Mouse (Mus musculus) hindbrain, embryonic 16.5 days (tissue): ENCODE measurements around the gene Celsr1. TPM values are rescaled to one million over a fixed set of nuclear protein-coding genes. Genes with fewer than 3 reads are reported as not detected.

Experiments used
- ATAC-seq: fragments of 200-750 bp; cut with Nextera tagmentation; 2 replicates; pipeline ENCODE4 v1.8.0; 2017; ENCODE audit warnings: moderate TSS enrichment, moderate library complexity
- H3K27ac ChIP-seq: fragments of 300-500 bp; sonication (generic); 2 replicates; pipeline ENCODE4 v1.5.1; 2014; ENCODE audit warnings: low read depth, mild to moderate bottlenecking, control low read depth, low read length, moderate library complexity
- H3K27me3 ChIP-seq: fragments of 300-500 bp; sonication (generic); replicated peaks from 2 replicates; pipeline ENCODE4 v1.6.1; 2014; ENCODE audit warnings: low read length; ENCODE audit not compliant: control insufficient read depth, insufficient read depth
- H3K36me3 ChIP-seq: fragments of 300-500 bp; sonication (generic); 2 replicates; pipeline ENCODE4 v1.6.1; 2014; ENCODE audit warnings: mild to moderate bottlenecking, low read length, moderate library complexity, mixed read lengths; ENCODE audit not compliant: control insufficient read depth, insufficient read depth
- H3K4me1 ChIP-seq: fragments of 300-500 bp; sonication (generic); 2 replicates; pipeline ENCODE4 v1.6.1; 2014; ENCODE audit warnings: low read depth, low read length; ENCODE audit not compliant: control insufficient read depth, insufficient read depth
- H3K4me2 ChIP-seq: fragments of 300-500 bp; sonication (generic); 2 replicates; pipeline ENCODE4 v1.6.1; 2014; ENCODE audit warnings: mild to moderate bottlenecking, low read length, control low read depth, moderate library complexity
- H3K4me3 ChIP-seq: fragments of 300-500 bp; sonication (generic); 2 replicates; pipeline ENCODE4 v1.5.1; 2014; ENCODE audit warnings: mild to moderate bottlenecking, low read length, control low read depth, moderate library complexity
- H3K9ac ChIP-seq: fragments of 300-500 bp; sonication (generic); 2 replicates; pipeline ENCODE4 v1.6.1; 2014; ENCODE audit warnings: low read depth, mild to moderate bottlenecking, control low read depth, low read length, moderate library complexity
- H3K9me3 ChIP-seq: fragments of 300-500 bp; sonication (generic); 2 replicates; pipeline ENCODE4 v1.6.1; 2014; ENCODE audit warnings: mild to moderate bottlenecking, low read length, moderate library complexity; ENCODE audit not compliant: control insufficient read depth
- WGBS: fragments of 180-500 bp; shearing (Covaris S2); extraction: QIAGEN DNeasy Blood & Tissue Kit; methylation state at CpG from one replicate; pipeline ENCODE4 v1.1.7; 2014; 5-methylcytosine and 5-hydroxymethylcytosine counted together
- polyA plus RNA-seq: library from polyadenylated mRNA; unstranded; fragments of >200 nt; fragmentation: Nextera tagmentation; extraction: Ambion mirVana; gene quantifications from 2 replicates; pipeline ENCODE4 v1.2.1, GENCODE M21; 2015

Gene Celsr1
- polyA plus RNA-seq, 1 experiment from 2014 or later: 0.76 TPM

DNA sequence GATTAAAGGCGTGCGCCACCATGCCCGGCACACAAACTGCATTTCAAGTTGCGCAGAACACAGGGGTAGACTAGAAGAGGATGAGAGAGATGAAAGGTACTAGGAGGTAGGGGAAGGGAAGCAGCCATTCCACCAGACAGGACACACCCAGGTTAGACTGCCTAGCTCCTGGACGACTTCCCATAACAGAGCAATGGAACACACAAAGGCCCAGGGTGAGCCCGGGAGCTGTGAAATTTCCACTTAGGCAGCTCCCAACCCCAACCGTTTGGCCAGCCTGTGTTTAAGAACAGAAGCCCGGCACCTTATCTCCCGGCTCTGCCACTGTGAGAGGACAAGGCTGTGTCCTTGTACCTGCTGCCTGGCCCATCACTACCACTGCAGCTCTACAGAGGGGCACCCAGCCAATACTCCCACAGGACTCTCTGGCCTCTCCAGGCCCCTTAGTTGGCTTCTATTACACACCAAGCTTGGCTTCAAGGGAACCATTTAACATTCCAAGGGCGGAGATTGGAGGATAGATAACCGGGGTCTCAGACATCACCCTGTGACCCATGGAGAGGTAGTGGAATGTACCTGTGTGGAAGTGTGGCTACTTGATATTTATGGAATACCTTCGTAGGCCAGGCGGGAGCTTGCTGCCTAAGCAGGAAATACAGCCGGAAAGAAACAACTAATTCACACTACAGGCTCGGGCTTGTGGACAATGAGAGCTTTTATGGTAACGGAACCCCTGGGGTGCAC, 84.0 kb downstream of the Celsr1 start:
- no peak overlapping the region for H3K27ac ChIP-seq
- no peak for ATAC-seq
- no peak overlapping the region for H3K4me3 ChIP-seq
- H3K36me3 ChIP-seq: no peaks in the 10 kb centered on the region
- no peaks in the 10 kb centered on the region for H3K27me3 ChIP-seq
- no peak overlapping the region for H3K4me2 ChIP-seq
- H3K9me3 ChIP-seq: no peaks in the 10 kb centered on the region
- no peak overlapping the region for H3K9ac ChIP-seq
- H3K4me1 ChIP-seq: peaks cover 5% of the 10 kb centered on the region
- 57% methylated on average over 16 of the region's 16 CpGs for WGBS

- H3K4me2 ChIP-seq: peak overlapping the region; percentile 17; the same call in 1 of the 2 replicates
- WGBS: 30% methylated on average over 8 of the region's 8 CpGs
Measured at GRCm38 (mm10) chr15:85947967-85948366, 85.6 kb downstream of the Celsr1 start.

DNA sequence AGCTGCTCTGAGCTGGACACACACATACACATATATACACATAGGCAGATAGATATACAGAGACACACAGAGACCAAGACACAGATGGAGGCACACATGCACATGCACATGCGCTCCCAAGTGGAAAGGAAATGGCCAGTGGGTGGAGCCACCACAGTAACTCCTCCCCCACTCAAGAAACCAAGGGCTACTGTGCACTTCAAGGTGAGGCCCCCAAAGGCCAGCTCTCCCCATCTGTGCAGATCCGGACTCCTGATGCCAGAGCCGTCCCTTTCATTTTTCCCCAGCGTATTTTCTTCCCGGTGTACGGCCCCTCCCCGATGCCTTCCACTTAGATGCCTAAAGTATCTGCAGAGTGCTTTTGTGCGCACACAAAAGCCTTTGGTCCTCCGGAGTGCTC, 86.0 kb downstream of the Celsr1 start:
- WGBS: 21% methylated on average over 9 of the region's 9 CpGs
- H3K27me3 ChIP-seq: no peaks in the 10 kb centered on the region
- no peak overlapping the region for H3K27ac ChIP-seq
- H3K4me2 ChIP-seq: peak overlapping the region; percentile 17; the same call in 1 of the 2 replicates
- no peak for ATAC-seq
- no peak overlapping the region for H3K4me3 ChIP-seq
- no peaks in the 10 kb centered on the region for H3K36me3 ChIP-seq
- H3K9me3 ChIP-seq: no peaks in the 10 kb centered on the region
- no peak overlapping the region for H3K9ac ChIP-seq
- H3K4me1 ChIP-seq: peaks cover 5% of the 10 kb centered on the region

More at GRCm38 (mm10) chr15:85947967-85948366, 85.6 kb downstream of the Celsr1 start:
- Histone ChIP-seq H3K4me1 (peaks cover 5% of the 10 kb centered on the region), H3K4me3 (no peak overlapping the region), H3K36me3 (no peaks in the 10 kb centered on the region), H3K27ac (no peak overlapping the region), H3K9ac (no peak overlapping the region; the same call in 1 of the 2 replicates), H3K27me3 (no peaks in the 10 kb centered on the region), H3K9me3 (no peaks in the 10 kb centered on the region)
- no peak for ATAC-seq

DNA sequence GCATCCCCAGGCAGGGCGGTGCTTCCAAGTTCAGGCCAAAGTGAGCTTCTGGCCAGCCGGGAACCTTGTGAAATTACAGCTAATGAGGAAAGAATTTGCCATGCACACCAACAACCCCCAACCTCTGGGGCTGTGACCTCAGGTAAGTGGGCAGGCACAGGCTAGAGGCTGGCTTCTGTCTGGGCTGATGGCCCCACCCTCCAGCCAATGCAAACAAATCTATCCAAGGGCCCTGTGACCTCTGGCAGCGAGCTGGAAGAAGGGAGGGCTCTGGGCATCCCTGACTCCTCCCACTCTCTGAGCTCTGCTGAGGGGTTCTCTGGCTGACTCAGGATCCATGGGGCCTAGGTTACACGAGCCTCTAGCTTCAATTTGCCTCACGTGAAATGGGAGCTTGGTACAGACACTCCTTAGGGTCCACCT, 97.9 kb downstream of the Celsr1 start:
- H3K4me1 ChIP-seq: no peaks in the 10 kb centered on the region
- 40% methylated on average over 5 of the region's 5 CpGs for WGBS
- no peak overlapping the region for H3K27ac ChIP-seq

GRCm38 (mm10) chr15:85928161-85928560, 105.4 kb downstream of the Celsr1 start:
- Histone ChIP-seq H3K4me1 (no peaks in the 10 kb centered on the region), H3K4me2 (no peak overlapping the region), H3K9ac (no peak overlapping the region), H3K27ac (no peak overlapping the region), H3K36me3 (no peaks in the 10 kb centered on the region), H3K9me3 (no peaks in the 10 kb centered on the region), H3K4me3 (no peak overlapping the region), H3K27me3 (no peaks in the 10 kb centered on the region)
- 85% methylated on average over 12 of the region's 12 CpGs for WGBS
- ATAC-seq: no peak

More for the DNA sequence above, 97.9 kb downstream of the Celsr1 start:
- Histone ChIP-seq H3K4me3 (no peak overlapping the region), H3K4me2 (no peak overlapping the region), H3K27me3 (no peaks in the 10 kb centered on the region), H3K9me3 (no peaks in the 10 kb centered on the region), H3K36me3 (no peaks in the 10 kb centered on the region), H3K9ac (no peak overlapping the region)
- ATAC-seq: no peak

DNA sequence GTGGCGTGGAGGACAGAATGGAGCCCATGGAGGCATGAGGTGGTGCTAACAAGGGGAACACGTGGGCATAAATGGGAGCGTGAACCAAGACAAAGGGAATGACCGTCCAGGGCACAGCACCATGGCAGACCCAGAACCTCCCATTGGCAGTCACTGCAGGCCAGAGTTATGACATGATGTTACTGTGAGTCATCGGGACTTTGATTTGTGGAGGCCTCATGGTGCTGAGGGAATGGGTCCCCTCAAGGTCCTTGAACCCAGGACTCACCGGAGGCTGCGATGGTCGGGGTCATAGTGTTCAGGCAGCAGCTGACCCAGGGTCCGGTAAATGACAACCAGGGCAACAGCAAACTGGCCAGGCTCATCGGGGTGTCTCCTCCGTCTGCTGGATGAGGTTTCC, 111.7 kb downstream of the Celsr1 start:
- no peaks in the 10 kb centered on the region for H3K27me3 ChIP-seq
- no peak for ATAC-seq
- no peak overlapping the region for H3K4me2 ChIP-seq
- WGBS: 91% methylated on average over 11 of the region's 11 CpGs
- no peak overlapping the region for H3K9ac ChIP-seq
- H3K27ac ChIP-seq: no peak overlapping the region
- H3K36me3 ChIP-seq: no peaks in the 10 kb centered on the region
- no peaks in the 10 kb centered on the region for H3K9me3 ChIP-seq
- no peak overlapping the region for H3K4me3 ChIP-seq
- H3K4me1 ChIP-seq: no peaks in the 10 kb centered on the region; the same call in 1 of the 2 replicates

DNA sequence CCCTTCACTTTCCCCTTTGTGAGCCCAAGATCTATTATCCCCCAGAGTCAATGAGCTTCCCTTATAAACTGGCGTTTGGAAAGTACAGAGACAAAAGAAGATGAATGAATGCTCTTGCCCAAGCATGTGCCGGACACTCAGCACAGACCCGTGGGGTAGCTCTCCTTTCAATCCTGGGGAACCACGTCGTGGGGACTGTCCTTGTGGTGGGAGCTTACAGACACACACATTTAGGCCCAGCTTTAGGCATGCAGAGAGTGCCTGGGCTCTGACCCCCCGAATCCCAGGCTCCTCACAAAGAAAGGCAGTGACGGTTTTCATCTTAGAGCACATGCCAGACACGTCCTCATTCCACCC, 113.7 kb downstream of the Celsr1 start:
- H3K9ac ChIP-seq: no peak overlapping the region
- H3K36me3 ChIP-seq: no peaks in the 10 kb centered on the region
- ATAC-seq: peak; percentile 68; the same call in 1 of the 2 replicates
- 44% methylated on average over 8 of the region's 8 CpGs for WGBS
- H3K9me3 ChIP-seq: no peaks in the 10 kb centered on the region
- H3K4me3 ChIP-seq: no peak overlapping the region
- no peaks in the 10 kb centered on the region; the same call in 1 of the 2 replicates for H3K4me1 ChIP-seq
- no peaks in the 10 kb centered on the region for H3K27me3 ChIP-seq
- H3K4me2 ChIP-seq: no peak overlapping the region
- no peak overlapping the region for H3K27ac ChIP-seq

GRCm38 (mm10) chr15:85919191-85919891, 114.2 kb downstream of the Celsr1 start:
- 37% methylated on average over 8 of the region's 8 CpGs for WGBS
- Histone ChIP-seq H3K27ac (no peak overlapping the region), H3K27me3 (no peaks in the 10 kb centered on the region), H3K9ac (no peak overlapping the region), H3K4me1 (no peaks in the 10 kb centered on the region; the same call in 1 of the 2 replicates), H3K9me3 (no peaks in the 10 kb centered on the region), H3K4me3 (no peak overlapping the region), H3K4me2 (no peak overlapping the region), H3K36me3 (no peaks in the 10 kb centered on the region)
- peak; percentile 50; the same call in 1 of the 2 replicates for ATAC-seq

- Histone ChIP-seq H3K4me1 (peaks cover 4% of the 10 kb centered on the region), H3K4me3 (no peak overlapping the region), H3K36me3 (no peaks in the 10 kb centered on the region), H3K9me3 (no peaks in the 10 kb centered on the region), H3K27me3 (no peaks in the 10 kb centered on the region), H3K4me2 (no peak overlapping the region), H3K27ac (no peak overlapping the region), H3K9ac (no peak overlapping the region)
- WGBS: 36% methylated on average over 2 of the region's 2 CpGs
- ATAC-seq: no peak
Measured at GRCm38 (mm10) chr15:85913605-85914004, 120.0 kb downstream of the Celsr1 start.
